Mouse (Mus musculus): ENCODE data around the gene Spred2. TPM values are rescaled to one million over a fixed set of nuclear protein-coding genes. Genes with fewer than 3 reads are reported as not detected.

The Spred2 gene
- total and polyA plus RNA-seq, 3 experiments, result 7.8 to 76.0 (median 25.9) TPM

DNA sequence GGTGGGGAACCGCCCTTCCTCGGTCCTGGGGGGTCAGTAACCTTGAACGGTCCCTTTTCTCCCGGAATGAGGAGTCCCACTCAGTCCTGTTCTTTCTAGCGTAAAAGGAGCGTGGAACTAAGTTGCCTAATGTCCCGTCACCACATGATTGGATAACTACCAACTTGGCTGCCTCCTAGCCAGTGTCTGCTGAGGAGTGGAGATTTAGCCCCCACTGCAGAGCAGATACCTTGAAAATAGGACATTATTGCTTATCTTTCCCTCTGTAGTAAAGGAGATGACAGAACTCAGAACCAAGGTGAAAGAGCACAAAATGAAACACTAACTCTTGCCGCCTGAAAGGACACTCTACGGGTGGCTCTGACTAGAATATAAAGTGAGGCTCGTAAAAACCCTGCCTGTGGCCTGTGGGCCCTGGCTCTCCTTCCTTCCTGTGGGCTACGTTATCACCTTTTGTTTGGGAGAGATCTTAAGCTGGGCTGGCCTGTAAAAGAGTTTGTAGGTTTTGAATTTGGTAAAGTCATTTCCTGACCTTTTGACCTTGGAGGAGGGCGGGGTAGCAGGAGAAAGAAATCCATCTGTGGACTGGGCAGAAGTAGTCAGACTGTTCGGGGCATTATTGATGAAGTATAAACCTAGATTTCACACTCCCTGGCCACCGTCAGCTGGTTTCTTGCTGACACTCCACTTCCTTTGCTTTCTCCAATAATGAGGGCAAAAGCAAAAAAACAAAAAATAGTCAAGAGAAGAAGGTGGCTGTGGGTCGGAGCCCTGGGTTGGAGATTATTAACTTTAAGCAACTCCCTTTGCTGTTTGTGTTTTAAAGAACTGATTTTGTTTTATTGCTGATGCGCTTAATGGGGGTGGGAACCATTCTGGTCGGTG, 62.9 kb downstream of the Spred2 start (continued):
- no peak for TF ChIP-seq NRF1 (IDR thresholded peaks at IDR 0.05; ENCODE audit: insufficient read depth, low read depth, low read length, poor library complexity, severe bottlenecking)
- peak; percentile 2; the same call in 1 of the 2 replicates for TF ChIP-seq USF1 (IDR thresholded peaks at IDR 0.05; ENCODE audit: low read depth, low read length)
- TF ChIP-seq MEF2A (IDR thresholded peaks at IDR 0.05; ENCODE audit: extremely low read depth, insufficient replicate concordance, low read depth, low read length, poor library complexity, severe bottlenecking), result no peak
- TF ChIP-seq CHD1 (IDR thresholded peaks at IDR 0.05; ENCODE audit: low read depth, low read length), result 0 out of 2 replicates have a peak, but pooled peaks have one; percentile 57
- TF ChIP-seq MXI1 (IDR thresholded peaks at IDR 0.05; ENCODE audit: low read depth, low read length), result peak; percentile 90
- TF ChIP-seq GABPA (IDR thresholded peaks at IDR 0.05; ENCODE audit: low read depth, low read length), result no peak; the same call in 1 of the 2 replicates
- peak; percentile 87 for TF ChIP-seq SIN3A (IDR thresholded peaks at IDR 0.05; ENCODE audit: low read length)
- no peak for TF ChIP-seq TBP (IDR thresholded peaks at IDR 0.05; ENCODE audit: low read depth, low read length)
- TF ChIP-seq CHD2 (IDR thresholded peaks at IDR 0.05; ENCODE audit: low read length), result no peak
- TF ChIP-seq NELFE (IDR thresholded peaks at IDR 0.05; ENCODE audit: low read depth, low read length), result peak; percentile 41; the same call in 1 of the 2 replicates

- Histone ChIP-seq H3K79me2 (ENCODE audit: control insufficient read depth, insufficient read depth, low read length, poor library complexity) (peaks cover 32% of the 10 kb centered on the region), H3K9me3 (replicated peaks; ENCODE audit: insufficient read depth, low read length) (no peaks in the 10 kb centered on the region), H3K4me3 (ENCODE audit: control insufficient read depth in 1 of 2, insufficient read depth in 1 of 2, low read depth in 2 of 2, low read length in 2 of 2) (peak overlapping the region in 1 of 2 experiments; percentile 40; a peak in 3 of 4 replicates), H3K36me3 (ENCODE audit: control insufficient read depth in 1 of 2, insufficient read depth in 2 of 2, low read length in 2 of 2) (peaks cover 0 to 47% of the 10 kb centered on the region in 2 experiments; a peak in 2 of 4 replicates), H3K4me1 (ENCODE audit: control insufficient read depth in 1 of 2, insufficient read depth in 2 of 2, low read length in 2 of 2) (peaks cover 25 to 42% of the 10 kb centered on the region in 2 experiments), H3K27me3 (ENCODE audit: control insufficient read depth in 1 of 2, insufficient read depth in 2 of 2, low read length in 2 of 2) (no peaks in the 10 kb centered on the region), H3K27ac (ENCODE audit: control insufficient read depth, low read depth, low read length) (peak overlapping the region; percentile 82), H3K9ac (ENCODE audit: control insufficient read depth, low read depth, low read length, poor library complexity, severe bottlenecking) (peak overlapping the region; percentile 55)
- TF ChIP-seq NELFE (IDR thresholded peaks at IDR 0.05; ENCODE audit: low read depth, low read length) (no peak), BHLHE40 (IDR thresholded peaks at IDR 0.05; ENCODE audit: borderline replicate concordance, low read depth, low read length) (no peak), CTCF (IDR thresholded peaks at IDR 0.05 in 2 of 3, conservative IDR thresholded peaks at IDR 0.05 in 1 of 3; ENCODE audit: control insufficient read depth in 1 of 3, insufficient read depth in 1 of 3, low read depth in 2 of 3, low read length in 3 of 3, poor library complexity in 1 of 3, severe bottlenecking in 1 of 3) (no peak), E2F4 (IDR thresholded peaks at IDR 0.05; ENCODE audit: borderline replicate concordance, low read depth, low read length) (no peak), GATA1 (IDR thresholded peaks at IDR 0.05; ENCODE audit: low read depth, low read length) (no peak), MAFK (IDR thresholded peaks at IDR 0.05; ENCODE audit: borderline replicate concordance, low read depth, low read length) (no peak), USF1 (IDR thresholded peaks at IDR 0.05; ENCODE audit: low read depth, low read length) (no peak), ZMIZ1 (IDR thresholded peaks at IDR 0.05; ENCODE audit: low read depth, low read length) (no peak), TBP (IDR thresholded peaks at IDR 0.05; ENCODE audit: low read depth, low read length) (no peak), SMC3 (IDR thresholded peaks at IDR 0.05; ENCODE audit: low read depth, low read length) (no peak), POLR2AphosphoS2 (IDR thresholded peaks at IDR 0.05; ENCODE audit: low read length) (no peak), EP300 (IDR thresholded peaks at IDR 0.05; ENCODE audit: low read depth in 1 of 2, low read length in 2 of 2) (no peak), HCFC1 (IDR thresholded peaks at IDR 0.05; ENCODE audit: low read depth, low read length) (no peak), KAT2A (conservative IDR thresholded peaks at IDR 0.05; ENCODE audit: low read depth, low read length) (no peak), CHD1 (IDR thresholded peaks at IDR 0.05; ENCODE audit: low read depth, low read length) (no peak), POLR2A (IDR thresholded peaks at IDR 0.05; ENCODE audit: control insufficient read depth in 1 of 2, insufficient read depth in 1 of 2, low read depth in 1 of 2, low read length in 2 of 2, poor library complexity in 1 of 2) (no peak)
- no peak for DNase-seq (ENCODE audit: low read depth, low spot score)
These were observed 63.5 kb downstream of the Spred2 start for GRCm38 (mm10) chr11:19987756-19988091.
